Mouse (Mus musculus) kidney, adult 2 months (tissue): Measurements from ENCODE around the gene Mbd6.

Source experiments
- CTCF ChIP-seq: fragments of 200-500 bp; conservative IDR thresholded peaks from 2 replicates; pipeline ENCODE4 v1.5.1; 2011; ENCODE audit warnings: low read depth, mild to moderate bottlenecking, control low read depth, low read length, moderate library complexity, mixed read lengths; ENCODE audit not compliant: insufficient read depth, insufficient read length
- POLR2A ChIP-seq: fragments of 200-500 bp; IDR thresholded peaks from one replicate; pipeline ENCODE4 v1.6.1; 2011; ENCODE audit warnings: low read depth, low read length, control low read depth

GRCm38 (mm10) chr10:127289573-127290191 is 864 bp upstream of the Mbd6 start:
- TF ChIP-seq CTCF = no peak
- no peak for TF ChIP-seq POLR2A
